Mouse (Mus musculus) frontal cortex, postnatal 36 days (tissue): ENCODE measurements around the gene Actg2.

ENCODE experiments used
- DNase-seq, 2 experiments: peaks; one replicate each; pipeline ENCODE4 v3.0.0; 2022; ENCODE audit warnings: low spot score in 2 of 2

Actg2 gene

DNA sequence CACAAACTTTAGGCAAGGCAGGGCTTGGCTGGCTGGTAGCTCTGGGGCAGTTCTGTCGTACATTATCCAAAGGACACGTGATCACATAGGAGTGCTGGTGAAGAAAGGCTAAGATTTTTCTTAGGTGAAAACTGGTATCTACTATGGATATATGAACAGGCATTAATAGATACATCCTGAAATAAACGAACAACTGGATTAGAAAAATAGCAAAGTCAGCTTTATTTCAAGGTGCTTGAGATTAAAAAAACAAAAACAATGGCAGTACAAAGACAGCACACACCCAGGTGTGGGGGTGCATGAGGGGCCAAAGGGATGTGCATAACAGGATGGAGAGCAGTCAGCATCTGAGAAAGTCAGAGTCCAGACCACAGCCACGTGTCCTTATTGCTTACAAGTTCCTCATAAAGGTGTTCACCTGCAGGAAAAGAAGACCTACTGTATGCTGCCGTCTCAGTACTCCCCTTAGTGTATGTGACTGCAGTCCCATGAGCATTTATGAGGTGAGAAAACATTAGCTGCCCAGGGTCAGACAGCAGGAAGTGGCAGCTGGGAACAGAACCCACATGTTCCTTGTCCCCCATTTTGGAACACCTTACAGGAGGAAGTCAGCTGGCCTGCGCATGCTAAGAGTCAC lies 55.9 kb downstream of the Actg2 start:
- no peak for DNase-seq

DNA sequence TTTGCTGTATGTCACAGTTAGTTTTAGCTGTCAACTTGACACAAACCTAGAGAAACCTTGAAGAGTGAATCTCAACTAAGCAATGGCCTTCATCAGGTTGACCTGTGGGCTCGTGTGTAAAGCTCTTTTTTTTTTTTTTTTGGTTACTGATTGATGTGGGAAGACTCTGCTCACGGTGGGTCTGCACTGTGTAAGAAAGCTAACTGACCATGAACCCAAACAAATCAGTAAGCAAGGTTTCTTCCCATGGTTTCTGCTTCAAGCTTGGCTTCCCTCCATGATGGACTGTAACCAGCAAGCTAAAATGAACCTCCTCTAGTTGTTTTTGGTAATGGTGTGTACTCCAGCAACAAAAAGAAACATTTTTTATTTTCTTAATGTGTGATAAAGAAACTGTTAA lies 56.9 kb downstream of the Actg2 start:
- DNase-seq = no peak

GRCm38 (mm10) chr6:83478628-83479027 lies 57.4 kb downstream of the Actg2 start:
- DNase-seq = no peak

DNA sequence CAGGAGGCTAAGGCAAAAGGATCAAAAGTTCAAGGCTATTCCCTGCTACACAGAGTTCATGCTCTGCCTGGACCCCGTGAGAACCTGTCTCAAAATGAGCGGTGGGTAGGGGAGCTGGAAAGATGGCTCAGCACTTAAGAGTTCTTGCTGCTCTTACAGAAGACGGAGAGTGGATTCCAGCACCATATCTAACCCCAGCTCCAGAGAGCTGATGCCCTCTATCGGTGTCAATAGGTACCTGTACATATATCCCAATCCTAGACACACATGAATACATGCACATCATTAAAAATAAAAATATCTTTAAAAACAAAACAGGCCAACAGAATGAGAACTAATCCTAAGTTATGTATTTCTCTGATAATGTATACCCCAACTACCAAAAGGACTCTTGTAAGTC lies 57.8 kb downstream of the Actg2 start:
- no peak for DNase-seq

GRCm38 (mm10) chr6:83475431-83475830 lies 60.6 kb downstream of the Actg2 start:
- no peak for DNase-seq

GRCm38 (mm10) chr6:83473240-83473639 lies 62.8 kb downstream of the Actg2 start:
- no peak for DNase-seq

- DNase-seq = no peak
Measured at GRCm38 (mm10) chr6:83471739-83472138, 64.3 kb downstream of the Actg2 start.

GRCm38 (mm10) chr6:83464011-83464410 lies 72.1 kb downstream of the Actg2 start:
- no peak for DNase-seq
